Mouse (Mus musculus) thymus, adult 2 months (tissue): ENCODE results near the gene Fam90a1a. TPM values are rescaled to one million over a fixed set of nuclear protein-coding genes. Genes with fewer than 3 reads are reported as not detected.

Source experiments
- DNase-seq: peaks from one replicate; pipeline ENCODE4 v3.0.0; 2021
- H3K27ac ChIP-seq: fragments of 200-500 bp; 2 replicates; pipeline ENCODE4 v1.5.1; 2012; ENCODE audit warnings: low read length, control low read depth; ENCODE audit not compliant: control insufficient read depth, insufficient read depth
- H3K27me3 ChIP-seq: fragments of 200-500 bp; 2 replicates; pipeline ENCODE4 v1.6.1; 2012; ENCODE audit warnings: mild to moderate bottlenecking, low read length, moderate library complexity, mixed read lengths; ENCODE audit not compliant: control insufficient read depth, insufficient read depth
- H3K36me3 ChIP-seq: fragments of 200-500 bp; 2 replicates; pipeline ENCODE4 v1.6.1; 2012; ENCODE audit warnings: mild to moderate bottlenecking, low read length, moderate library complexity; ENCODE audit not compliant: control insufficient read depth, insufficient read depth
- H3K4me1 ChIP-seq: fragments of 200-500 bp; replicated peaks from 2 replicates; pipeline ENCODE4 v1.6.1; 2012; ENCODE audit warnings: low read length; ENCODE audit not compliant: control insufficient read depth, insufficient read depth
- H3K4me3 ChIP-seq: fragments of 200-500 bp; 2 replicates; pipeline ENCODE4 v1.5.1; 2012; ENCODE audit warnings: mild to moderate bottlenecking, low read length, control low read depth, moderate library complexity; ENCODE audit not compliant: control insufficient read depth, insufficient read depth
- CTCF ChIP-seq: fragments of 200-500 bp; IDR thresholded peaks from 2 replicates; pipeline ENCODE4 v1.5.1; 2012; ENCODE audit warnings: mild to moderate bottlenecking, control low read depth, low read length, moderate library complexity, borderline replicate concordance; ENCODE audit not compliant: control insufficient read depth, poor library complexity, insufficient read depth; ENCODE audit errors: extremely low read depth
- POLR2A ChIP-seq: fragments of 200-500 bp; IDR thresholded peaks from 2 replicates; pipeline ENCODE4 v1.6.1; 2012; ENCODE audit warnings: mild to moderate bottlenecking, low read length, control low read depth, moderate library complexity; ENCODE audit not compliant: control insufficient read depth, poor library complexity, insufficient read depth; ENCODE audit errors: extremely low read depth
- WGBS: fragments of 180-500 bp; shearing (Covaris S2); methylation state at CpG from one replicate; pipeline ENCODE4 v1.1.7; 2018; 5-methylcytosine and 5-hydroxymethylcytosine counted together
- polyA plus RNA-seq: library from polyadenylated mRNA; depleted of rRNA; stranded (reverse); fragments of >200 nt; gene quantifications from 2 replicates; pipeline ENCODE4 v1.2.3, GENCODE M21; 2012; rRNA removed

The Fam90a1a gene
- polyA plus RNA-seq, 1 experiment, result not detected

DNA sequence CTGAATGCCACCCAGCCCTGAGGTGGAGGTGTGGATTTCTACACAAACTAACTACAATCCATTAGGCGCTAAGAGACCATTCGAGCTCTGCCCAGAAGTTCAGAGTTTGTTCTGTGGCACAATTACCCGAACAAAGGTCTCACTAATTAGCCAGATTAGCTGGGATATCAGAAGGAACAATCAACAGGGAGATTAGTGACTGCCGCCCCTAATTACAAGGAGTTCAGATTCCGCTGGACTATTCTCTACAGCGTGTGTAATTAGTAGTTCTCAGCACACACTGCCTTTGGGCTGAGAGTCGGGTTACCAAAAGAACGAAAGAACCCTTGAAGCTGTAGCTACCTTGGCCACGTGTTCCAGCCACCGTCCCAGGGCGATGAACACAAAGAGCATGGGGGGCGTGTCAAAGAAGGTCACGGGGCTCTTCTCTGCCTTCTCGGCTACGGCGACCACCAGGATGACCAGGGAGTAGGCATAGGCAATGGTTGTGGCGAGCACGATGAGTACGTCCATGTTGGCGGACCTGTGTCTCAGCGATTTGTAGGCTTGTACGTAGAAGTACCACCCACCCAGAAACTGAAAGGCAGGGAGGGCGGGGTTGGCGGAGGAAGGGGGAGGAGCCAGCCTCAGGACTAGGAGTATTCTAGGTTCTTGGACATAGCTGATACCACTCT is 54.7 kb downstream of the Fam90a1a start:
- Histone ChIP-seq H3K4me3 (peak overlapping the region; percentile 33), H3K27ac (no peak overlapping the region), H3K36me3 (no peaks in the 10 kb centered on the region), H3K4me1 (no peaks in the 10 kb centered on the region), H3K27me3 (no peaks in the 10 kb centered on the region)
- WGBS, result 77% methylated on average over 24 of the region's 24 CpGs
- no peak for DNase-seq
- no peak for TF ChIP-seq CTCF
- TF ChIP-seq POLR2A, result no peak

Other genes with a start within 250 kb of the Fam90a1a start
- 0.50 and 0.77 TPM in 2 replicates for gene Defa24, start 224.2 kb upstream of the Fam90a1a start, polyA plus RNA-seq
- gene Defb50, start 135.2 kb upstream of the Fam90a1a start, polyA plus RNA-seq, result not detected in 2 replicates
- not detected in 2 replicates for gene Defb2, start 118.8 kb upstream of the Fam90a1a start, polyA plus RNA-seq
- not detected in 2 replicates for gene Defb10, start 99.8 kb upstream of the Fam90a1a start, polyA plus RNA-seq
- gene Defb9, start 73.3 kb upstream of the Fam90a1a start, polyA plus RNA-seq, result not detected in 2 replicates
- not detected in 2 replicates for gene Defb11, start 52.3 kb upstream of the Fam90a1a start, polyA plus RNA-seq
- not detected in 2 replicates for gene Defb15, start 26.0 kb upstream of the Fam90a1a start, polyA plus RNA-seq
- gene Defb35, start 20.4 kb upstream of the Fam90a1a start, polyA plus RNA-seq, result not detected in 2 replicates
- not detected in 2 replicates for gene Defb13, start 12.0 kb upstream of the Fam90a1a start, polyA plus RNA-seq
- not detected in 2 replicates for gene Ccdc70, start 11.1 kb downstream of the Fam90a1a start, polyA plus RNA-seq
- 1.5 and 1.8 TPM in 2 replicates for gene Atp7b, start 101.6 kb downstream of the Fam90a1a start, polyA plus RNA-seq
- gene Alg11, start 102.0 kb downstream of the Fam90a1a start, polyA plus RNA-seq, result 3.7 and 4.0 TPM in 2 replicates
- 0.06 and 0.11 TPM in 2 replicates for gene Nek5, start 166.3 kb downstream of the Fam90a1a start, polyA plus RNA-seq
- 1.2 and 1.8 TPM in 2 replicates for gene Nek3, start 207.7 kb downstream of the Fam90a1a start, polyA plus RNA-seq
- 11.7 and 13.6 TPM in 2 replicates for gene Ckap2, start 227.1 kb downstream of the Fam90a1a start, polyA plus RNA-seq
- 14.6 and 16.9 TPM in 2 replicates for gene Vps36, start 234.1 kb downstream of the Fam90a1a start, polyA plus RNA-seq